Mouse (Mus musculus) Muller cell, postnatal 12 days (primary cell): ENCODE measurements around the gene Swsap1.
A peak's percentile ranks its signal among the peaks of the same experiment; 100 is the strongest.

Experiments
- DNase-seq: peaks from one replicate; pipeline ENCODE4 v3.0.0-alpha.2; 2015; ENCODE audit errors: inconsistent ontology term

Gene Swsap1

GRCm38 (mm10) chr9:21935466-21936131, 20.0 kb upstream of the Swsap1 start:
- no peak for DNase-seq

- peak; percentile 99 for DNase-seq
Observed at GRCm38 (mm10) chr9:21936692-21937570, 18.6 kb upstream of the Swsap1 start, which contains the start of gene Plppr2. Gene Plppr2 (plus strand): TSS chr9:21937033.

- no peak for DNase-seq
Observed at GRCm38 (mm10) chr9:21937711-21938175, 17.8 kb upstream of the Swsap1 start.

GRCm38 (mm10) chr9:21938234-21938855, 17.2 kb upstream of the Swsap1 start:
- no peak for DNase-seq

- no peak for DNase-seq
Observed at GRCm38 (mm10) chr9:21943046-21943445, 12.5 kb upstream of the Swsap1 start.

GRCm38 (mm10) chr9:21943638-21944037, 11.9 kb upstream of the Swsap1 start:
- DNase-seq: no peak

GRCm38 (mm10) chr9:21944267-21944666, 11.3 kb upstream of the Swsap1 start:
- no peak for DNase-seq

- DNase-seq: no peak
Observed at GRCm38 (mm10) chr9:21947540-21948130, 7.9 kb upstream of the Swsap1 start.

GRCm38 (mm10) chr9:21948146-21948545, 7.4 kb upstream of the Swsap1 start:
- no peak for DNase-seq

GRCm38 (mm10) chr9:21948790-21949189, 6.8 kb upstream of the Swsap1 start:
- DNase-seq: no peak

- DNase-seq: peak; percentile 47
Observed at GRCm38 (mm10) chr9:21950322-21950721, 5.2 kb upstream of the Swsap1 start.

- DNase-seq: no peak
Observed at GRCm38 (mm10) chr9:21951977-21952376, 3.6 kb upstream of the Swsap1 start.

- no peak for DNase-seq
Observed at GRCm38 (mm10) chr9:21953600-21953999, 2.0 kb upstream of the Swsap1 start.

- no peak for DNase-seq
Observed at GRCm38 (mm10) chr9:21954635-21955034, 920 bp upstream of the Swsap1 start.

GRCm38 (mm10) chr9:21955225-21955569, 358 bp upstream of the Swsap1 start:
- DNase-seq: no peak

- no peak for DNase-seq
Observed at GRCm38 (mm10) chr9:21958372-21958771, 2.8 kb downstream of the Swsap1 start.

GRCm38 (mm10) chr9:21959244-21959643, 3.7 kb downstream of the Swsap1 start:
- no peak for DNase-seq

GRCm38 (mm10) chr9:21960135-21960534, 4.6 kb downstream of the Swsap1 start:
- peak; percentile 35 for DNase-seq

- no peak for DNase-seq
Observed at GRCm38 (mm10) chr9:21960558-21961208, 5.1 kb downstream of the Swsap1 start.

- peak; percentile 19 for DNase-seq
Observed at GRCm38 (mm10) chr9:21961366-21961980, 5.9 kb downstream of the Swsap1 start.

GRCm38 (mm10) chr9:21962010-21962409, 6.5 kb downstream of the Swsap1 start:
- DNase-seq: peak; percentile 6
